Mouse (Mus musculus) ES-E14 (cell line): Measurements from ENCODE around the gene Ifit1bl1.

ENCODE experiments used
- CHD2 ChIP-seq: IDR thresholded peaks from 2 replicates; pipeline ENCODE4 v1.6.1; 2014; ENCODE audit warnings: mild to moderate bottlenecking, low read depth, low read length, inconsistent platforms
- HCFC1 ChIP-seq: IDR thresholded peaks from 2 replicates; pipeline ENCODE4 v1.6.1; 2012; ENCODE audit warnings: low read length, inconsistent platforms, borderline replicate concordance; ENCODE audit not compliant: insufficient read depth
- MAFK ChIP-seq: IDR thresholded peaks from 2 replicates; pipeline ENCODE4 v1.6.1; 2014; ENCODE audit warnings: mild to moderate bottlenecking, low read depth, low read length, inconsistent platforms; ENCODE audit not compliant: insufficient read depth
- ZC3H11A ChIP-seq: IDR thresholded peaks from 2 replicates; pipeline ENCODE4 v1.6.1; 2012; ENCODE audit warnings: low read depth, mild to moderate bottlenecking, inconsistent platforms, low read length, borderline replicate concordance
- ZNF384 ChIP-seq: IDR thresholded peaks from 2 replicates; pipeline ENCODE4 v1.6.1; 2012; ENCODE audit warnings: low read depth, low read length, inconsistent platforms

- TF ChIP-seq MAFK (no peak), HCFC1 (no peak), ZC3H11A (no peak), ZNF384 (no peak), CHD2 (no peak)
Measured at GRCm38 (mm10) chr19:34593456-34593855, 8.3 kb downstream of the Ifit1bl1 start.
